Mouse (Mus musculus) forebrain, embryonic 12.5 days (tissue): ENCODE measurements around the gene Hsd17b11. TPM values are rescaled to one million over a fixed set of nuclear protein-coding genes. Genes with fewer than 3 reads are reported as not detected.

ENCODE experiments used
- ATAC-seq: fragments of 200-750 bp; cut with Nextera tagmentation; 2 replicates; pipeline ENCODE4 v1.8.0; 2017; ENCODE audit warnings: moderate TSS enrichment; ENCODE audit not compliant: low FRiP score
- H3K27ac ChIP-seq: fragments of 300-500 bp; sonication (generic); 2 replicates; pipeline ENCODE4 v1.5.1; 2016; ENCODE audit warnings: mild to moderate bottlenecking
- H3K27me3 ChIP-seq: fragments of 300-500 bp; sonication (generic); 2 replicates; pipeline ENCODE4 v1.6.1; 2016; ENCODE audit warnings: mild to moderate bottlenecking
- H3K36me3 ChIP-seq: fragments of 300-500 bp; sonication (generic); replicated peaks from 2 replicates; pipeline ENCODE4 v1.6.1; 2016; ENCODE audit warnings: mild to moderate bottlenecking
- H3K4me1 ChIP-seq: fragments of 300-500 bp; sonication (generic); 2 replicates; pipeline ENCODE4 v1.6.1; 2016
- H3K4me2 ChIP-seq: fragments of 300-500 bp; sonication (generic); 2 replicates; pipeline ENCODE4 v1.6.1; 2016; ENCODE audit warnings: mild to moderate bottlenecking, moderate library complexity
- H3K4me3 ChIP-seq: fragments of 300-500 bp; sonication (generic); replicated peaks from 2 replicates; pipeline ENCODE4 v1.5.1; 2016; ENCODE audit warnings: mild to moderate bottlenecking
- H3K9ac ChIP-seq: fragments of 300-500 bp; sonication (generic); 2 replicates; pipeline ENCODE4 v1.6.1; 2016; ENCODE audit warnings: mild to moderate bottlenecking
- H3K9me3 ChIP-seq: fragments of 300-500 bp; sonication (generic); 2 replicates; pipeline ENCODE4 v1.6.1; 2016
- WGBS: fragments of 180-500 bp; shearing (Covaris S2); methylation state at CpG from one replicate; pipeline ENCODE4 v1.1.7; 2016; 5-methylcytosine and 5-hydroxymethylcytosine counted together
- polyA plus RNA-seq: library from polyadenylated mRNA; unstranded; fragments of >200 nt; fragmentation: Nextera tagmentation; extraction: Ambion mirVana; gene quantifications from 2 replicates; pipeline ENCODE4 v1.2.1, GENCODE M21; 2016

The Hsd17b11 gene
- polyA plus RNA-seq, 1 experiment from 2014 or later: 1.7 TPM

- Histone ChIP-seq H3K9me3 (no peaks in the 10 kb centered on the region), H3K4me2 (peak overlapping the region; percentile 60), H3K9ac (no peak overlapping the region), H3K4me1 (peaks cover 13% of the 10 kb centered on the region), H3K36me3 (peaks cover 22% of the 10 kb centered on the region), H3K4me3 (peak overlapping the region; percentile 85; the same call in 1 of the 2 replicates), H3K27me3 (no peaks in the 10 kb centered on the region), H3K27ac (no peak overlapping the region)
- WGBS: 61% methylated on average over 4 of the region's 4 CpGs
- ATAC-seq: no peak
Measured at GRCm38 (mm10) chr5:104048139-104048538, 26.4 kb upstream of the Hsd17b11 start.

GRCm38 (mm10) chr5:104047200-104048105, 25.7 kb upstream of the Hsd17b11 start:
- 10% methylated on average over 19 of the region's 19 CpGs for WGBS
- Histone ChIP-seq H3K9me3 (no peaks in the 10 kb centered on the region), H3K4me3 (peak overlapping the region; percentile 85), H3K4me2 (peak overlapping the region; percentile 60), H3K4me1 (peaks cover 13% of the 10 kb centered on the region), H3K9ac (peak overlapping the region; percentile 83), H3K27ac (peak overlapping the region; percentile 83), H3K36me3 (peaks cover 19% of the 10 kb centered on the region), H3K27me3 (no peaks in the 10 kb centered on the region)
- ATAC-seq: peak; percentile 12

DNA sequence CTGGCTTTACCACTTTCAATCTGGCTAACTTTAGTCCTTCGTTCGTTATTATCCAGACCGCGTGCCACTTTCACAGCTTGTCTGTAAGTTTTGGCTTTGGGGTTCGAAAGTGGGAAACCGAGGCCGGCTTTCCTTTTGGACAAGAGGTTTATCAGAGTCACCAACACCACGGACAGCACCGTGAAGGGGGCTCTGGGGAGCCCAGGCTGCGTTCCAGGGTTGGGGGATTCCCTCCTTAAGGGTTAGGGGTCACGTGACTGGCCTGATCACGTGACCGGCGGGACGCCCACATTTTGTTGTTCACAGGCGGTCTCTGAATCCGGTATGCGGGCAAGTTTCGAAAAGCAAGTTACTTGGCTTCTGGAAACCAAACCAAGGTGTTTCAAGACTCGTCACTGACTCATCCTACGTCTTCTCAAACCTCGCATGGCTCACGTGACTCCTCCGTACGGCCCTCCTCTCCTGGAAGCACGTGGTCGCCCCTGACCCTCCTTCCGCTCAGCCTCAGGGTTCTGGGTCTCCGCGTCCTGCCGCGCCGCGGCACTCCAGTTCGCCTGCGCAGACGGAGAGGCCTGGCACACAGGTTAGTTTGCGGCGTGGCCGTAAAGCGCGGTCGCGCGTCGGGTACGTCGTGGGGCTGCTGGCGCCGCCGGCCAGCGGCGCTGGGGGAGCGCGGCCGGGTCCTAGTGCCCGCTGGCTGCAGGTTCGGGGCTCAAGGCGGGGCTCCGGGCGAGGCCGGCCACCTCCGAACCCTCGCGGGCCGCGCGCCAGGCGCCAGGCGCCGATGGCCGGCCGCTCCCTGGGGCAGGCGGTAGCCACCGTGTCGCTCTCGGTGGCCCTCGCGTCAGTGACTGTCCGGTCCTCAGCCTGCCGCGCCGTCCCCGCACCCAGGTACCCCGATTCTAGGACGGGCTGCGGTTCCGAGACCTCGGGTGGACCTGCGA, 24.8 kb upstream of the Hsd17b11 start, which contains the start of gene Nudt9:
Gene Nudt9 (plus strand): TSS at position 51 of the 944 bp plus-strand sequence.
- Histone ChIP-seq H3K9me3 (no peaks in the 10 kb centered on the region), H3K27me3 (no peaks in the 10 kb centered on the region), H3K4me1 (peaks cover 13% of the 10 kb centered on the region), H3K36me3 (peaks cover 11% of the 10 kb centered on the region), H3K9ac (peak within 1 kb of the TSS; percentile 83), H3K4me3 (peak within 1 kb of the TSS; percentile 85), H3K27ac (peak within 1 kb of the TSS; percentile 83), H3K4me2 (peak within 1 kb of the TSS; percentile 60)
- WGBS: 5% methylated on average over 84 of the region's 90 CpGs
- peak; percentile 99 for ATAC-seq

DNA sequence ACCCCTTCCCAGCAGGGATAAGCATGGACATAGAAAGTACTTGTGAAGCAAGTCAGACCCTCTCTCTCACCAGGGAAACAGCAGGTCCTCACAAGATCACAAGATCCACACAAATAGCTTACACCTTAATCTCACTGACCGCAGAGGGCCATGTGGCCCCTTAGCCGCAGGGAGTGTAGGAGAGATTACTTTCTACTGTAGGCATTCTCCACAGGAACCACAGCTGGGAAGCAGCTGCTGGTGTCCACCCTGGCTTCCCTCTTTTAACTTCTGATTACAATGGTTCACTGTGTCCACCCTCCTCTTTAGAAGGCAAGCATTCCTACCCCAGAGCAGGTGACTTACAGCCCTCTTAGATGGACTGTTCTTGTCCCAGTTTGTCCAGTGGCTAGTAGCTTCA, 22.0 kb upstream of the Hsd17b11 start:
- no peak overlapping the region for H3K27ac ChIP-seq
- H3K9me3 ChIP-seq: no peaks in the 10 kb centered on the region
- H3K4me3 ChIP-seq: no peak overlapping the region
- peaks cover 13% of the 10 kb centered on the region for H3K4me1 ChIP-seq
- no peak overlapping the region for H3K9ac ChIP-seq
- H3K4me2 ChIP-seq: no peak overlapping the region
- 67% methylated on average over 2 of the region's 2 CpGs for WGBS
- H3K27me3 ChIP-seq: no peaks in the 10 kb centered on the region
- ATAC-seq: no peak
- H3K36me3 ChIP-seq: no peaks in the 10 kb centered on the region

DNA sequence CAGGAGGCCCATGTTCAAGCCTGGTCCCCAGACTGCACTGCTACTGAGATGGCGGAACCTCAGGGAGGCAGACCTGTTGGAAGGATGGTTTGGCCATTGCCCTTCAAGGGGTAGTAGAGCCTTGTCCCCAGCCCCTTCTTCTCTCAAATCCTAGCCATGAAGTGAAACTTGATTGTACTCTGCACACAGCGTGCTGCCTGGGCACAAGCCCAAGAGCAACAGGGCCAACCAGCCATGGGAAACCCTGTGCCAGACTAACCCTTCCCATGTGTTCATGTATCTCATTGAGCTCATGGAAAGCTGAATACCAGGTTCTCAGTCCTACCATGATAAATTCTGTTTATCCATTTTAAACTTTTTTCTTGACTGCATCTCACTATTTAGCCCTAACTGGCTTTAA, 21.2 kb upstream of the Hsd17b11 start:
- Histone ChIP-seq H3K27me3 (no peaks in the 10 kb centered on the region), H3K9me3 (no peaks in the 10 kb centered on the region), H3K9ac (no peak overlapping the region), H3K4me1 (peaks cover 12% of the 10 kb centered on the region), H3K4me3 (no peak overlapping the region), H3K4me2 (no peak overlapping the region), H3K27ac (no peak overlapping the region), H3K36me3 (no peaks in the 10 kb centered on the region)
- ATAC-seq: no peak
- 90% methylated on average over 2 of the region's 2 CpGs for WGBS

DNA sequence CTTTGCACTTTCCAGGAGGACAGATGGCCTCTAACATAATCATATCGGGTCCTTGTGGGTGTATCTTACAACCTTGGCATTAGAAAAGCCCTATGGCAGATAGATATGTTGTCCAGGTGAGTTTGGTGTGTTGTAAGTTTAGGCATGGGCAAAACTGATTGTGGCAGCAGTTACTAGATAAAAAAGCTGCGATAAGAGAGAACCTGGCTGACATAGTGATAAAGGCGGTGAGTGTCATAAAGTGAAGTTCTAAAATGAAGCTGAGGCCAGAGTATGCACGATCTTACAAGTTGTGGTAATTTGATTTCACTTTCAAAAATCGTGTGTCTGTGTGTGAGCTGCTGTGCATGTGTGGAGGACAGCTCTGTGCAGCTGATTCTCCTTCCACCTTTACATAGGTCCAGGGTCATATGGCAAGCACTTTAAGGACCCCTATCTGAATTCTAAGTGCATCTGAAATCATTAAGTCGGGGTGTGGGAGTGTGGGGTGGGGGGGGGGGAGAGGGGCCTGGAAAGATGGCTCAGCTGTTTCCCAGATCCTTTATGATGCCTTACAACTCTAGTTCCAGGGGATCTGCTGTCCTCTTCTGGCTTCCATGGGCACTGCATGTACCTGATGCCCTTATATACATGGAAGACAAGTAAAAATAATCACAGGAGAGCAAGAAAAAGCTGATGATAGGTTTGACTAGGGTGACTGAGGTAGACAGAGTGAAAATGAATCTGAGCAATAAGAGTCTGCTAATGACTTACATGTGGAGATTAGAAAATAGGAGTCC, 17.6 kb upstream of the Hsd17b11 start:
- Histone ChIP-seq H3K9me3 (no peaks in the 10 kb centered on the region), H3K9ac (no peak overlapping the region), H3K27ac (no peak overlapping the region), H3K4me2 (no peak overlapping the region), H3K4me1 (no peaks in the 10 kb centered on the region), H3K36me3 (no peaks in the 10 kb centered on the region), H3K4me3 (no peak overlapping the region), H3K27me3 (no peaks in the 10 kb centered on the region)
- no peak for ATAC-seq
- WGBS: 69% methylated on average over 6 of the region's 6 CpGs

GRCm38 (mm10) chr5:104036686-104037085, 15.0 kb upstream of the Hsd17b11 start:
- H3K4me2 ChIP-seq: no peak overlapping the region
- no peaks in the 10 kb centered on the region for H3K9me3 ChIP-seq
- H3K9ac ChIP-seq: no peak overlapping the region
- H3K4me1 ChIP-seq: no peaks in the 10 kb centered on the region
- 100% methylated on average over 1 of the region's 1 CpGs for WGBS
- H3K27ac ChIP-seq: no peak overlapping the region
- H3K27me3 ChIP-seq: no peaks in the 10 kb centered on the region
- no peaks in the 10 kb centered on the region for H3K36me3 ChIP-seq
- H3K4me3 ChIP-seq: no peak overlapping the region
- no peak for ATAC-seq

DNA sequence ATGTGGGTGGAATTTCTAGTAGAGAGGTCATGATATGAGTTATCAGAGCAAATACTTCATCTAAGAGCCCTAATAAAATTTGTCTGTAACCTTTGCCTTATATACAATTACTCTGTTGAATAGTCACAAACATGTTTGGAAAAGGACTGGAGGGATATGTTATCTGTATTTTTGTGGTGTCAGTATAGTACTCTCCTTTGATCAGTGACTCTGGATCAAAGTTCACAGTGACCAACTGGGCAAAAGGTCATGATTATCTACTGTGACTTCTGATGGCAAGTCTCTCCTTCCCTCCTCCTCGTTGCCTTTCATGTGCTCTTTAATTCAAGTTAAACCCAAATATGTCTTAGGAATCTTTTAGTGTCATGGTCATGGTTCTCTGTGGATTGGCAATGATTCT, 14.1 kb upstream of the Hsd17b11 start:
- Histone ChIP-seq H3K27me3 (no peaks in the 10 kb centered on the region), H3K4me1 (no peaks in the 10 kb centered on the region), H3K27ac (no peak overlapping the region), H3K9me3 (no peaks in the 10 kb centered on the region), H3K4me2 (no peak overlapping the region), H3K36me3 (no peaks in the 10 kb centered on the region), H3K4me3 (no peak overlapping the region), H3K9ac (no peak overlapping the region)
- ATAC-seq: no peak
- WGBS: 65% methylated on average over 1 of the region's 1 CpGs

- H3K27ac ChIP-seq: no peak overlapping the region
Measured at GRCm38 (mm10) chr5:104035066-104035465, 13.3 kb upstream of the Hsd17b11 start.

GRCm38 (mm10) chr5:104032434-104033097, 10.8 kb upstream of the Hsd17b11 start:
- no peaks in the 10 kb centered on the region for H3K4me1 ChIP-seq
- no peak overlapping the region for H3K4me3 ChIP-seq
- no peak overlapping the region for H3K4me2 ChIP-seq
- no peak for ATAC-seq
- no peaks in the 10 kb centered on the region for H3K36me3 ChIP-seq
- WGBS: 90% methylated on average over 2 of the region's 2 CpGs
- H3K9ac ChIP-seq: no peak overlapping the region
- H3K9me3 ChIP-seq: no peaks in the 10 kb centered on the region
- H3K27me3 ChIP-seq: no peaks in the 10 kb centered on the region
- no peak overlapping the region for H3K27ac ChIP-seq

More at GRCm38 (mm10) chr5:104035066-104035465, 13.3 kb upstream of the Hsd17b11 start:
- H3K4me3 ChIP-seq: no peak overlapping the region
- H3K4me1 ChIP-seq: no peaks in the 10 kb centered on the region
- H3K4me2 ChIP-seq: no peak overlapping the region
- no peaks in the 10 kb centered on the region for H3K9me3 ChIP-seq
- H3K27me3 ChIP-seq: no peaks in the 10 kb centered on the region
- no peak for ATAC-seq
- H3K36me3 ChIP-seq: no peaks in the 10 kb centered on the region
- H3K9ac ChIP-seq: no peak overlapping the region

- H3K4me1 ChIP-seq: peaks cover 10% of the 10 kb centered on the region
- H3K9ac ChIP-seq: no peak overlapping the region
- no peak overlapping the region for H3K4me2 ChIP-seq
- H3K36me3 ChIP-seq: no peaks in the 10 kb centered on the region
- H3K9me3 ChIP-seq: no peaks in the 10 kb centered on the region
- no peak overlapping the region for H3K27ac ChIP-seq
- 45% methylated on average over 17 of the region's 17 CpGs for WGBS
- H3K27me3 ChIP-seq: peaks cover 24% of the 10 kb centered on the region
- ATAC-seq: no peak
- no peak overlapping the region for H3K4me3 ChIP-seq
Measured at GRCm38 (mm10) chr5:104025245-104025854, 3.6 kb upstream of the Hsd17b11 start.
